Mouse (Mus musculus): Measurements from ENCODE around the gene Gstt4.

Gstt4 gene

DNA sequence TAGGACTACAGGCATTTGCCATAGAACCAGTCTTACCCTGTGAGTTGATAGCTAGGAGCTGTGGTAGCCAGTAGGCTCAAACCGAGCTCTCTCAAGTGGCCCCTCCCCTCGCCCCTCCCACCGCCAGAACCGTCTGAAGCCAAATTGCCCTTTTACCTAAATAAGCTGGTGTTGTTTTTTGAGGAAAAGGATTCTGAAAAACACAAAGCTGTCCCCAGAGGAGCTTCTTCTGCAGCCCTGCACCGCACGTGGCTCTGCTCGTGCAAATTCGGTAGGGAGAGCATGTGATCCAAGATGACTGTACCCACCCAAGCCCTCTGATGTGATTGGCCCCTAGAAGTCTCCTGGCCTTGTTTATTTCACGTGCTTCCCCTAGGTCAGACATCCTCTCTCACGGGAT is 13.0 kb upstream of the Gstt4 start:
- DNase-seq: peak; percentile 83

DNA sequence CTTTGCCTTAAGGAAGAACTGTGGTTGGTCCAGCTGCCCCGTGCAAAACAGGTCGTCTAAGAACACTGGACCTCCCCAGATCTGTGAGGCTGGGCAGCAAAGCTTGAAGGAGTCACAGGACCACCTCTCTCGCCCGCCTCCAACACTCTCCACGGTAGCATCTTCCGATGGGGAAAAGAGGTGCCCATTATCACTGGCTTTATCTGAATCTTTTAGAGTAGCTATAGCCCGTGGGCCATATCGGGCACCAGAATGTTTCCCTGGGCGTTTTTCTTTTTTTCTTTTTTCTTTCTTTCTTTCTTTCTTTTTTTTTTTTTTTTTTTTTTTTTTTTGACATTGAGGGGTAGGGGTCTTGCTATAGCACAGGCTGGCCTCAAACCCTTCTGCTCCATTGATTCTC is 12.4 kb upstream of the Gstt4 start:
- no peak for DNase-seq

DNA sequence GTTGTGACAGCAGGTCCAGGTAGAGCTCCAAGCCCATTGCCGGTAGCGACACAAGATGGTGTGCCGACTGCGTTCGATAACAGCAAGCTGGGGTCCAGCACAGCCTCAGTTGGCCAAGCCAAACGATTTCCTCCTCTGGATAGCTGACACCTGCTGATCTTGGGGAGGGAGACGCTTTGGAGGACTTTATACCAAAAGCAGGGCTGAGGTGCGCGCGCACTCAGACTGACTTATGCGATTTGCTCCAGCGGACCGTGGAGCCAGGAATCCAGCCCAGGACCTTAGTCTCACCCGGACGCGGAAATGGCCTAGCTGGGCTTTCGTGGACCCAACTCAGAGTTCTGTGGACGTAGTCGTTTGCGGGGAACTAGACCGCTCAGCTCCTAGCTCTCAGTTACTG is 11.9 kb upstream of the Gstt4 start:
- peak; percentile 94 for DNase-seq

DNA sequence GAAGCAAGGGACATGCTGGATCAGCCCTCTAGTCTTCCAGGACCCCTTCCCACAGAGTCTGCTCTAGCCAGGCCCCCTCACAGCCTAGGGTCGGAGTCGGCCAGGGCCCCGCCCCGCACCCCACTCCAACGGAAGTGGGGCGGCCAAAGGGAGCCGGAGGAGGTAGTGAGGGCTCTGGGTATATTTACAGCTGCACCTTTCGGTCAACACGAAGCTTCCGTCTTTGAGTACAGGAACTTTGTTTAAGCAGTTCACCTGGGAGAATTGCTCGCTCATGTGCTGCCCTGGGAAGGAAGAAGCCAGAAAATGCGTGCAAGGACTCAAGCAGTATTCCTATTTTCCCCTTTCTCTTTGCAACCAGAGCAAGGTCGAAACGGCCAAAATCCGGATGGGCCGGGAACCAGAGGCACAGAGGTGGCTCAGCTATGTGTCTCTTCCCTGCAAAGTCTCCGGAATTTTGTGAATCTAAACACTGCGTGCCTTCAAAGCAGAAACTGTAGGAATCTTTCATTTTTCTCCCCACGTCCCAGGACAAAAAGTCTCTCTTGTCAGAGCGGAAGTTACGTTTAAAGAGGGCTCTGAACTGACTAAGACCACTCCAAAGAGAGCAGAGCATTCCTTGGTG is 11.2 kb upstream of the Gstt4 start:
- peak; percentile 59 for DNase-seq

DNA sequence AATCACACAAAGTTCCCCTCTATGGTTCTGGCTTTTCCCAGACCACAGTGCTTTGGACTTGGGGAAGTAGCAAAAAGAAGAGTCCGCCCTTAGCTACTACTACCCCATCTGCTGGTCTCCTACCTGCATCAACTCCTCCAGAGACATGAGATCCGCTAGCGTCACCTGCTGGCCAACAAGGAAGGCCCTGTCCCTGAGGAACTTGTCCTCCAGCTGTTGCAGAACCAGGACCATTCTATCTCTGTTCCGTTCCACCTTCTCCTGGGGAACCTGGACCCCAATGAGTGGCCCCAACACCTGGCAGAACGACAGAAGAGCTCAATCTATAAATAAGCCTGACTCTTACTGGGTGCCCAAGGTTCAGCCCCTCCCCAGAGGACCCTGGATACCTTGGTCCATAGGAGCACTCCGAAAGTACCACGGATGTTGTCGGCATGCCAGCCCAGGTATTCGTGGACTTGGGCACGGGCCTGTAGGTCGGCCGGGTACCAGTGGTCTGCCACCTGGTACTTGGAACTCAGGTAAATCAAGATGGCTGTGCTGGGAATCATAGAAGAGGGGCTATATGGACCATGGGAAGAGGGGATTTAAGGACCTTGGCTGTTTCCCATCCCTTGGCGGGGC is 10.0 kb upstream of the Gstt4 start:
- peak; percentile 80 for DNase-seq

DNA sequence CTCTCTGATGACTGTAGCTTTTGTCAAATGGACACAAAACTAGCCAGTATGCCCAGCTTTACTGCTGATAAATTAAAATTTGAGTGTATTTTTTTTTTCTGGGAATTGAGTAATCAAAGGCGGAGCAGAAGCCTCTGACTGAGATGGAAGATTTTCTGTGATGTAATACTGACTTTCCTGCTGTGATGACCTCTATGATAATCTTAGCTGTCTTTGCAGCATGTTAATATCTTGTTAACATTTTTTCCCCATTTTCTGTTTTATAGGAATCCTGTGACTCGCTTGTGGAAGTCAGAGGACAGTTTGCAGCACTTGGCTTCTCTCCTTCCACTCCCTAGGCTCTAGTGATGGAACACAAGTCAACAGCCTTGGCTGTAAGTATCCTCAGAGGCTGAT is 7.9 kb upstream of the Gstt4 start:
- no peak for DNase-seq

DNA sequence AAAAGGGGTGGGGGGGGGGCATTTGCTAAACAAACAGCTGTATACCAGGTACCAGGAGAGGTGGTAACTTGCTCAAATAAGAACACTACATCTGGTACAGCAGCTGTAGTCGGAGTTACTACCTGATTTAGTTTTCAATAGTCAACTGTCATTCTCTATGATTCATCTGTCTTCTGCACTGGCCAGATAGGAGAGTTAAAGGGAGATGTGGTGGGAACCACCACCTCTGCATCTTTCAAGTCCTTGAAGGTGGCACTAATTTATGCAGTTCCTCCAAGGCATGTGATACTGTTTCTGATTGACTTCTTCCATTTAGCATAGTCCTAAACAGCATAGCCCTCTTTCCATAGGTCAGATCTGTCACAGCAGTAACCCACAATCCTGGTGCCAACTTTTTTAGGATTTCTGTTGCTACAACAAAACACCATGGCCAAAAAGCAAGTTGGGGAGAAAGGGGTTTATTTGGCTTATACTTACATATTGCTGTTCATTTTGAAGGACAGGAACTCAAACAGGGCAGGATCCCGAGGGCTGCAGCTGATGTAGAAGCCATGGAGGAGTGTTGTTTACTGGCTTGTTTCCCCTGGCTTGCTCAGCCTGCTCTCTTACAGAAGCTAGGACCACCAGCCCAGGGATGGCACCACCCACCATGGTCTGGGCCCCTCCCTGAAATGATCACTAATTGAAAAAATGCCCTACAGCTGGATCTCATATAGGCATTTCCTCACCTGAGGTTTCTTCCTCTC is 7.4 kb upstream of the Gstt4 start:
- no peak for DNase-seq

DNA sequence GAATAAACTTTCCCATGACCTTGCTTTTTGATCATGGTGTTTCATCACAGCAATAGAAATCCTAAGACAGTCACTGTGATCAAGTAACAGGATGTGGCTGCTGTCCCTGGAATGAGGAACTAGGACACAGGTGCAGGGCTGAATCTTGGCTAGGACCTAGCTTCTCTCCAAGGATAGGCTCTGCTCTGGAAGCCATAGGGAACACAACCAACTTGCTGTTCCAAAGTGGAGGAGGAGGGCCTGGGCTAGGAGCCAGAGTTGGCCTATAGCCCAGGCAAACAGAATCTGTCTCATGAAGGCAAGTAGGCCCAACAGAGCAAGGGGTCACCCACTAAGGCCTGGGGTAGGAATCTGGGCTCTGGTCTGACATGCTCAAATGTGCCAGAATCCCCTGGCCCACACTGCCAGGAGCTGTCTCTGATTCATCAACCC is 6.2 kb upstream of the Gstt4 start:
- peak; percentile 55 for DNase-seq

DNA sequence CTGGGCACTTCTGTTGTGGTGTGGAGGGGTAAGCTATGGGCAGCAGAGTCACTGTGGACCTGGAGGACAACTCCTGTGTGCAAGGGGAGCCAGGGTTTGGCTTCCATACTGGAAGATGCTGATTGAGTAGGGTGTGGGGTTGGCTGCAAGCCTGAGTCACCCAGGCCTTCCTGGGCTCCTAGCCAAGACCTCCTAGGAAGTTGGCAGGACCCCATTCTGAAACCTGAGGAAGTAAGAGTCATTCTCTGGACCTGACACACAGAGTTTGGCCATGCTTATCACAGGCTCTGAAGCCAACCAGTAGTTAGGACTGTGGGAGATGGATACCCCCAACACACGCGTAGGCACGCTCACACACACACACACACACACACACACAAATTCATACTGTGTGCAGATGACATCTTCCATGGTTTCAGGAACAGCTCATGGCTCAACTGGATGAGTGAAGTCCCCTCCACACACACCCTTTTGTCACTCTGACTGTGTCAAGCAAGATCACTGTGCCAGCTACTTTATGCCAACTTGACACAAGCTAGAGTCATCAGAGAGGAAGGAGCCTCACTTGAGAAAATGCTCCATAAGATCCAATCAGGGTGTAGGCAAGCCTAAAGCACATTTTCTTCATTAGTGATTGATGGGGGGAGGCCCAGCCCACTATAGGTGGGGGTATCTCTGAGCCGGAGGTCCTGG is 5.5 kb upstream of the Gstt4 start:
- peak; percentile 77 for DNase-seq

DNA sequence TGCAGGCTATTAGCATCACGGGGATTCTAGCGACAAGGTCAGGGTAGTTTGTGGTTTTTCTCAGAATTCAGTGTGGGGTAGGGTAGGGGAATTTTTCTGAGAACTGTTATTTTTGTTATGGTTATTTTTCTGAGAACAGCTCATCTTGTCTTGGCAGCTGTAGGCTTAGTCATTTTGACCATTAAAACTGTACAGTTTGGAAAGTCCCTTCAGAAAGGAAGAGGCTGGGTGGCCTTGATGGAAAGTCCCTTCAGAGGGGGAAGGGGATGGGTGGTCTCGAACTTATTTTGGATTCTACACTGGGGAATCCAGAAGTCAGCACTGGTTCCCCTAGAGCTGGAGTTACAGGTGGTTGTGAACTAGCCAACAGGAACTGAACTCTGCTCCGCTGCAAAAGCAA is 2.2 kb upstream of the Gstt4 start:
- DNase-seq: no peak

DNA sequence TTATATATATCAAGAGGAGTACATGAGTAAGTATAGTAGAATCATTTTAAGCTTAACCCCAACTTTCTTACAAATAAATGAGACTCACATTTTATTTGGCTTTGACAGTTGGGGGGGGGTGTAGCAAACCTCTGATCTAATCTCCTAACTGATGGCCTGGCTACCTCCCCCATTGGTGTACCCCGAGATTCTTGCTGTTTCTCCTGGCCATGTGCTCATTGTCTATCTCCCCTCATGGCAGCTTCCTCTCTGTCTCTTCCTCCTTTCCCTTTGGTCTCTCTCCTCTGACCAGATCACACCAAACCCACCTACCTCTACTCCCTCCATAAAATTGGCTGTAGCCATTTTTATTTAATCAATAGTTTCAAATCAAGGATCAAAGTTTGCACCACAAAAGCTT is 1.4 kb upstream of the Gstt4 start:
- no peak for DNase-seq

DNA sequence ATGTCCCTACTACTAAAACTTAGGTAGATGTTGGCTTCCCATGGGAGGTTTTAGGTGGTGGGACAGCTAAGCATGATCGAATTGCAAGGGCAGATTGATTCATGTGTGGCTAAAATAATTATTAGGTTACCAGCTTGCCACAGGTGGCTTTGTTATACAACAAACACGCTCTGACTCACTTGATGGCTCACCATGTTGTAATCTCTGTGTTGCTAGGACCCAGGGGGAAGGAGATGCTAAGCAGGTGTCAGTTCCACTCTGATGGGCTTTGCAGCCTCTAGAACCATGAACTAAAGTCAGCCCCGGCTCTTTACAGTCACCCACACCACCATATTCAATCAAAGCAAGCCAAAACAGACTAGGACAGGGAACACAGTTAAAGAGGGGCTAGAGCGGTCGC is 2.5 kb downstream of the Gstt4 start:
- no peak for DNase-seq

DNA sequence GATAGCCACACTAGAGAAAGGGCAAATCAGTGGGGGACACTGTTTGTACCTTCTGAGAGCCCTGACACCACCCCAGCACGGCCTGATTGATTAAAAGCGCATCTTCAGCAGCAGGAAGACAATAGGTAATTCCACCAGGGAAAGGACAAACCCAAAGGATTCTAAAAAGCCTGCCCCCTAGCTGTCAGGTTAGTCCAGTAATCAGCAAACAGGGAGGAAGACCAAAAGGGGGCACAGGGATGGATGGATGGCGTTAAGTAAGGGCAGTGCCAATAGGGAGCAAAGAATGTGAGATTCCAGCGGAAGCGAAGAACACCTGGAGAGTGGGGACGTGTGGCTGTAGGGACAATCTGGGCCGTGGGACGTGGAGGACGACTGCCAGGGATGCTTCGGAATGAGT is 3.7 kb downstream of the Gstt4 start:
- no peak for DNase-seq

DNA sequence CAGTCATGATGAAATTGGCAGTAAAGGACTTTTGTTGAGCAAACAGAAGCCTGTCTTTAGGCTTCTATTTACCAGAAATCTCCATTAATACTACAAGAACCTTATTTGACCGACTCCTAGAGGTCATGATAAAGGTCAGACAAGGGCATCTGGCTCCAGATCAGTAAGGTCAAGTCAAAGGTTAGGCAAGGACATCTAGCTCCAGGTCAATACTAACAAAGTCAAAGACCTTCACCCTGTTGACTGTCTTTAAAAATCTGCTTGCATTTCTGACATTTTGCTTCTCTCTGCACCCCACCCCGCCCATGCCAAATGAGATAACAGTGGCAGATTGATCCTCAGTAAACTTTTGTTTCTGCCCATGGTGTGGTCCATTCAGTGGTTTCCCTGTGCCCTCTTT is 18.1 kb downstream of the Gstt4 start:
- no peak for DNase-seq

DNA sequence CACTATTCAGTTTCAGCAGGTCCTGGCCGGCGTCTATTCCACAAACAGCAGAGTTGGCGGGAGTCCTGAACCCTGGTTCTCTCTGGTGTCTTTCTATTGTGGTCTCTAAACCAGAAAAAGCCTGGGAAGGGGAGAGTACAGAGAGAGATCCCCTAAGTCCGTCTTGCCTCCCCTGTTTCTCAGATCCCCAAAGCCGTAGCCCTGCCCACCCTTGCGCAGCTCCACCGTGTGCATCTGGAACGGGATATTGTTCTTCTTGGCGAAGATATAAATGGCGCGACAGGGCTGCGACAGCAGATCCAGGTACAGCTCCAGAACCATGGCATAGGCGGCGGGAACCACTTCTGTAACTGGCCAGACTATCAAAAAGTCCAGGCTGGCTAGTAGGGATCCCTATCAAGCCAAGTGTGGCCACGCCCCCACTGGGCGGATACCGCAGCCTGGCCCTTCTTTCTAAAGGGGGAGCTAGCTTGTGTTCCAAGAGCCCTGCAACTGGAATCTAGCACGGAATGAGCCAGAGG is 24.1 kb downstream of the Gstt4 start, which contains the start of gene Gstt1:
Gene Gstt1 (minus strand): TSS at position 409 of the 521 bp plus-strand sequence.
- DNase-seq: peak; percentile 78

DNA sequence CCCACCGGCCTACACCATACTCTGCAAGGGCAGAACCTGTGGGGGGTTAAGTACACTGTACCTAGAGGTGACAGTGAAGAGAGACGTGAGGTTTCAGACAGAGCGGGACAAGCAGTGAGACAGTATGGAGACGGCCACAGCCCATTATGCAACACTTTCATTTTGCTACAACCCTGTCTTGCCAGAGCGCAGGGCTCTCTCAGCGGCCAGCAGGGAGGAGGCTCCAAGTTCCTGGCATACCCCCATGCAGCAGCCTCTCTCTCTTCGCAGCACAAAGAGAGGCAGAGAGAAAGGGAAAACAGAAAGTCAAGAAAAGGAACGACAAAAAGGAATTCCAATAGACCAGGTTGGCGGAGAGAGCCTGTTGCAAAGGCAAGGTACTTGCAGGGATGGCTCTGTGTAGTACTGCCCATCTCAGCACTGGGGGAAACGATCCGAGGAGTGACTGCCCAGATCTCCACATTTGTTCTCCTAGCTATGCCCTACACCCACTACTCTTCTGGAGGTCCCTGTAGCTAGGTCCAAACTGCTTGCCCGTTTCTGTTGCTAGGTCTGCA is 24.6 kb downstream of the Gstt4 start:
- DNase-seq: peak; percentile 61

DNA sequence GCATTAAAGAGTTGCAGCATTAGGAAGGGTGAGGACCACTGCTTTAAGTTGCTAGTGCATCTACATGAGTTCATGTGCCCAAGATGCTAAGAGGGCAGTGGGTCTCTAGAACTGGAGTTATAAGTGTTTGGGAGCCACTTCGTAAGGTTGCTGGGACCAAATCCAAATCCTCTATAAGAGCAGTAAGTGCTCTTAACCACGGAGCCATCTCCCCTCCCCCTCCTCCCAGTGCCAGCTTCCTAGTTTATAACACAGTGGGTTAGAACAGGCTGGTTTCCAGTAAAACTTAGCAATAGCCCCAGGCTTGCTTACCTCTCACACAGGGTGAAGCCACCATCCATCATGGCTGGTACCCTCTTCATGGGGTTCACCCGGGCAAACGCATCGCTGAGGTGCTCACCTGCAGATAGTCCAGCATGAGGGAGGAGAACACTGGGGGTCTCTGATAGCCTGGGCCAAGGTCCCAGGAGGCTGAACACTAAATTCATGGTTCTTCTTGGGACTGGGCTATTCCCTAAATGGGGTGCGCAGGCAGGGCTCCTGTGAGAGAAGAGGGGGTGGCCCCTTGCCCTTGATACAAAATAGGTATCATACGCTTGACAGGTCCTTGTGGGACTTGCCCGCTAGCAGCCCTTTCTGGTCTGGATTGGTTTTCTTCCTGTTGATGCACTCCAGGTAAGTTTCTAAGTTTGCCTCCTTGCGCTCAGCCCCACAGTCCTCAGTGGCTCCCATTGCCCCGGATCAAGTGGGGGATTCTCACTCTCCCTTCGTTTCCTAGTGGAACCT is 25.4 kb downstream of the Gstt4 start:
- peak; percentile 26 for DNase-seq

DNA sequence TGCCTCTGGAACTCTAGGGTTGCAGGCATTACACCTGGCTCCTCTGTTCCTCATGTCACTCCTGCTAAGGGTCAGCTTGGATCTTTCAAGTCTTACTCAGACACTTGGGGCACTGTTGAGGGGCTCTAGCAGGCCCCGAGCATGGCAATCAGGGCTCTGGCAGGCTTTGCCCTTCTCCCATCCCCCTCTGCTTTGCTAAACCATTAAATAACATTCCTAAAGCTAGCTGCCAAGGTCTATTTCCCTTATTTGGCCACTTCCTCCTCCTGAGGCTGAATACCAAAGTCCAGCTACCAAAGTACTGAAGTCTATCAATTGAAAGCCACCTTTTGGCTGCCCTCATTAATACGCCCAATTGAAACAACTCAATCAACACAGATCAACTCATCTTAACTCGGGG is 27.5 kb downstream of the Gstt4 start:
- peak; percentile 62 for DNase-seq

DNA sequence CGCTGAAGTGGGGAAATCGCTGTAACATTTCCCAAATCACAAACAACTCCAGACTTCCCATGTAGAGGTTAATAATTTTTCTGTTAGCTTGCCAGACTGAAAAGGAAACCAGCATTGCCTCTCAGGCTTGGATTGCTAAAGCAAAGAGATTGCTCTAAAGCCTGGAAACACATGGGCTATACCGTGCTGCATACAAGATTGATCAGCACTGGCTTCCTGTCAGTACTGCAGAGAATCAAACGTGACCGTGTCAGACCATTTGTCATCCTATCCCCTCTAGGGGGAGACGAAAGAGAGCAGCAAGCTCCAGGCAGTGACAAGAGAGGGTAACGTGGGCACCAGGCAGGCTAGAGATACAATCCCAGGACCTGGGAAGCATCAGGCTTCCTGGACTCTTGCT is 31.6 kb downstream of the Gstt4 start:
- DNase-seq: no peak

DNA sequence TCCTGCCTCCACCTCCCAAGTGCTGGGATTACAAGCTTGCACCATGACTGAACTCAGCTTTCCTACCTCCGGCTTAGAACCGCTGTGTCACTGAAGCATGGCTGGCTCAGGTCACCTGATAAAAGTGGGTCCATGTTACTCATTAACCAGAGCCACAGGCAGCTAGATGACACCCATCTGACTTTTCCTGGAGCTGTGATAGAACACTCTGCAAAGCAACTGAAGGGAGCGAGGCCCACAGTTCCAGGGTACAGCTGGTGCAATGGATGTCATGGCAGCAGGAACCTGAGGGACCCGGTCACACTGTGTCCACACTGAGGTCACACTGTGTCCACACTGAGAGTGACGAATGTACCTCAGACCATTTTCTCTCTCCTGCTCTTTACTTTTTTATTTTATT is 32.5 kb downstream of the Gstt4 start:
- peak; percentile 45 for DNase-seq

DNA sequence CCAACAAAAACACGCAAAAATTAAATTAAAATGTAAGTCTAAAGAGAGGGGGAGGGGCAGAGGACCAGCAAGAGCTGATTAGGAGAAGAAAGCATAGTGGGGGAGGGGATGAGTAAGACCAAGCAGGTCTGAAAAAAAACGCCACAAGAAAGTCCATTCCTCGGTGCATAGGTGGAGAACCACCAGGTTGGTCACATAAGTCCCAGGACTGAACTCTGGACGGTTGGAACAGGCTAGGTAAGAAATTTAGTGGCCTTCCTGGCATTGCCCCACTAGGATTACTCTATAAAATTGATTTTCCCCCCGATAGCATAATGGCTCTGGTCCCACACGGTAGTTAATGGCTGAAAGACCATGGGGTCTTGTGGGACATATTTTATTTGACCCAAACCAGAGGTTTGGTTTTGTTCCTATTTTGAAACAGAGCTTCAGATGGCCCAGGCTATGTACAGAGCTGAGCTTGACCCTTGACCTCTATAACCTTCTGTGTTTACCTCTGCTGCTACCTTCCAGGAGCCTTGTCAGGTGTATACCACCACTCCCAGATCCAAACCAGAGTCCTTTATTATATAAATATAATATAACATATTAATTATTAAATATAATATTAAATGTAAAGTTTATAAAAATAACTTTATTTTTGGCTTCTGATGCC is 33.1 kb downstream of the Gstt4 start:
- DNase-seq: no peak

DNA sequence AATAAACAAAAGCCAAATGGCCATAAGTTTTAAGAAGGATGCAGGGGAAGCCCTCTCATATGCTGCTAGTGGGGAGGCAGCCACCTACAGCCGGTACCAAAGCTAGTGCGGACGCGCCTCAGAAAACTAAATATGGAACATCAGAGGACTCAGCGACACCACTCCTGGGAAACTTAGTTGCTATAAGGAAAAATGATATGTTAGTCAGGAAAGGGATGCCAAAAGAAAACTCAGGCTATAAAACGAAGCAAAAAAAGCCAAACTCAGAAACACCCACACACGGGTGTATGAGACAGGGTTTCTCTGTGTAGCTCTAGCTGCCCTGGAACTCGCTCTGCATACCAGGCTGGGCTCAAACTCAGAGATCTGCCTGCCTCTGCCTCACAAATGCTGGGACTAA is 34.1 kb downstream of the Gstt4 start:
- DNase-seq: no peak

All from kidney, postnatal 10 days (tissue).